Mouse (Mus musculus) spleen, embryonic (tissue): Measurements from ENCODE around the gene Nsmce4a.

Experiments used
- CTCF ChIA-PET: fragments of 350-600 bp; sonication (Branson Sonifier 250); formaldehyde crosslinking; loops from one replicate; lab custom pipeline; 2022; lab: Charles Lee

Nsmce4a gene

GRCm38 (mm10) chr7:130540176-130540575, 32.7 kb downstream of the Nsmce4a start:
- CTCF ChIA-PET, result no interaction called here

- CTCF ChIA-PET, result no interaction called here
Measured at GRCm38 (mm10) chr7:130537068-130537467, 35.9 kb downstream of the Nsmce4a start.

DNA sequence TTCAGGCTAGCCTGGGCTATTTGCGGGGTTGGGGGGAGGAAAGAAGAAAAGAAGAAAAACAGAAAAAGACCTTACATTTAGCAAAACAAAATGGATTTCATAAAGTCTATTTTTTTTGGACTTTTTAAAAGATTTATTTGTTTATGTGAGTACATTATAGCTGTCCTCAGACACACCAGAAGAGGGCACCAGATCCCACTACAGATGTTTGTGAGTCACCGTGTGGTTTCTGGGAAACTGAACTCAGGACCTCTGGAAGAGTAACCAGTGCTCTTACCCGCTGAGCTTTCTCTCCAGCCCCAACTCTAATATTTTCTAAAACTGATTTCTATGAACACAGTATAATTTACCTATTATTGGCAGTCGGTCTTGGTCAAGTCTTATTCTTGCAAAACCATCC, 37.7 kb downstream of the Nsmce4a start:
- CTCF ChIA-PET, result no interaction called here

GRCm38 (mm10) chr7:130533316-130534260, 39.3 kb downstream of the Nsmce4a start:
- CTCF ChIA-PET, result interaction anchor here (0.6 to 0.7 kb wide), 5 partner anchors 8 to 977 kb away, joined by 3 to 6 read pairs (median 3); no protein-coding TSS in a partner anchor

DNA sequence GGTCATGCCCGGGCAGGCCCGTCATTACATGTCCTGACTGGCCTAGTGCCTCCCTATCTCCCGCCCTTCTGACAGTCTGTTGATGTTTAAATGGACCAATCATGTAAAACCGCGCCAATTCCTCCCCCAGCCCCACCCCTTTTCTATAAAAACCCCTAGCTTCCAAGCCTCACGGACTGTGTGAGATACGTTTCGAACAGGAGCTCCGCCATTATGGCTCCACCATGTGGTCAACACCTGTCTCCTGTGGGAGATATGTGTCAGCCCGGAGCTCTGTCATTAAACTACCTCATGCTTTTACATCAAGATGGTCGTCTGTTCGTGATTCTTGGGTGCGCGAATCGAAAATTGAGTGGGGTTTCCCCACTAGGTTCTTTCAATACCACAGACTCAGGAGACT, 41.8 kb downstream of the Nsmce4a start:
- CTCF ChIA-PET, result interaction anchor here (0.6 kb wide), 1 partner anchor 46 kb away, joined by 19 read pairs; no protein-coding TSS in a partner anchor

DNA sequence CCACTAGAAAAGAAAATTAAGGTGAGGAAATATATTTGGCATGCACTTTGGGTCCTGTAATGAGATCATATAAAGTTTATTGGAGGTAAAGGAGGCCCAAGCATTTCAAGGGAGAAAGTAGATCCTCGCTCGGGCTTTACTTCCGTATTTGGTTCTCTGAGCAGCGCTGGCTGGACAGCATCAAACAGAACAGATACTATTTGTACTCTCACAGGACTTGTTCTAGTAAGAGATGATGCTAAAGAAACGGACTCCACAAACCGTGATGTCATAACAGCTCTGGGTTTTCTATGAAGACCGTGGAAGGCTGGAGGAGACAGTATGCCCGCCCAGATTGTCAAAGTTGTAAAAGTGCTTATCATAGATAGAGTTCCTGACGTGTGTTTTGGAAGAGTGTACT, 45.6 kb downstream of the Nsmce4a start:
- CTCF ChIA-PET, result no interaction called here

DNA sequence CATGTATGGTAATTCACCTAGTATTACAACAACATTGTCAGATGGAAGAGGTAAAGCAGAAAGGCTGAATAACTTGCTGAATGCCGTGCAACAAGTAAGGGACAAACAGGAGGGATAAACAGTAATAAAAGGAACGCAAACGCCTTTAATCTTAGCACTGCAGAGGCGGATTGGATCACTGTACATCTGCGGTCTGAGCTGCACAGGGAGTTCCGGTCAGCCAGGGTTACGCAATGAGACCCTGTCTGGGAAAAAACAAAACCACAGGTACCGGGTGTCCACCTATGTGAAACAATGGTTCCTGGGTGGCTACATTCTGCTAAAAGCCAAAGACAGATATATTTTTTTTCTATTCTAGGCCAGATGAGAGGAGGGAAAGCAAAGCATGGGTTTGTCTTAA, 49.5 kb downstream of the Nsmce4a start:
- CTCF ChIA-PET, result no interaction called here

DNA sequence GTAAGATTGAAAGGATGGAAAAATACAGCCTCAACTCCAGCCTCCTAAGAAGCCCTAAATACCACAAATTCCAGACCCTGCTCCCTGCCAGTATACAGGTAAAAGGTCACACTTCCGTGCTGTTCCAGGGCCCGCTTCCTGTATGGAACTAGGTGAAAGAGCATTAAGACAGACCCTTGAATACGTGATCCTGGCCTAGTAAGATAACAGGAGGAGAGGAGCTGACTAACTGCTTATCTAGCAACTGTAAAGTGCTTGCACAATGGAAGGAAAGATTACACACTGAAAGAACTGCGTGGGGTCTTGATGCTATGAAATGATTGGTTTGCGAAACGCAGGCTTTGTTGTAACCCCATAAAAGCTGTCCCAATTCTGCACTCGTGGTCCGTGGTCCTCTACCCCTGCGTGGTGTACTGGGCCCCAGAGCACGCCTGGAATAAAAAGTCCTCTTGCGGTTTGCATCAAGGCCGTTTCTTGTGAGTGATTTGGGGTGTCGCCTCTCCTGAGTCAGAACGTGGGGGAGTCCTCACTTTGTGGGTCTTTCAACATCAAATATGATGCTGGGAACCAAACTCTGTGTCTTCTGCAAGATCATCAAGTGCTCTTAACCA, 52.0 kb downstream of the Nsmce4a start:
- CTCF ChIA-PET, result no interaction called here

GRCm38 (mm10) chr7:130520049-130520425, 52.9 kb downstream of the Nsmce4a start, which contains the start of gene Ate1:
Gene Ate1, minus strand, starts transcription at chr7:130520369.
- CTCF ChIA-PET, result no interaction called here

DNA sequence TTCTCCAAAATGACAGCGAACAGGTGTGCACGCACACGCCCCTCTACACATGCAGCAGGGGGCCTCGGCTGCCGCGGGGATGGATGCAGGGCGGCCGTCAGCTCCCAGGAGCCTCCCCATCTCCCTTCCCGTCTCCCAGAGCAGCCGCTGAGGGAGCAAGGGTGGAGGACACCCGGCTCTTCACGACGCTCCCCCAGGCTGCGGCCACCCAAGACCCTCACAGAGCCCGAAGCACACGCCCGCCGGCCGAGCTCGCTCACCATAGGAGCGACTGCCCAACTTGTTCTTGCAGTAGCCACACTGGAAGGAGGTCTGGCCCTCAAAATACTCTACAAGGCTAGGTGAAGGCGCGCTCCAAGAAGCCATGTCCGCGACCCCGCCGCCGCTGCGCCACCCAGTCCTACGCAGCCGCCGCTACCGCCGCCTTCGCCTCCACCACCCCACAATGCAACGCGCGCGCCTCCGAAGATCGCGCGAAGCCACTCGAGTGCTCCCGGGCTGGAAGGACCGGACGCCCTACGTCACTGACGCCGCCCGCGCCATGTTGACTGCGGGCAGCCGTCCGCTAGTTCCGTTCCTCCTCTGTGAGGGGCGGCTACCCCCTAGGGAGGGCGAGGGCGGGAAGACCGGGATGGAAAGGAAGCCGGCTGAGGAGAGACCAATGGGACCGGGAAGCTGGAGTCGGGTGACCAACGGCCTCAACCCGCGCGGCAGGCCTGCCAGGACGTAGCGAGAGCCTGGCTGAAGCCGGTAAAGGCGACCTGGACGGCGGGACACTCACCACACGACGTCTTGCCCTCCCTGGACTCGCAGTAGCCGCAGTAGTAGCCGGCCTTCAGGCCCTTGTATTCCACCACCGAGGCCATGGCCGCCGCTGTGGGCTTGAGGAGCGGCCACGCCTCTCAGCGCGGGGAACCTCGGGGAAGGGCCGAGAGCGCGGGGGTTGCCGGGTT, 53.5 kb downstream of the Nsmce4a start:
- CTCF ChIA-PET, result interaction anchor here (0.6 kb wide), 1 partner anchor 39 kb away, joined by 3 read pairs; no protein-coding TSS in a partner anchor

- CTCF ChIA-PET, result no interaction called here
Measured at GRCm38 (mm10) chr7:130518213-130519095, 54.5 kb downstream of the Nsmce4a start.

- CTCF ChIA-PET, result no interaction called here
Measured at GRCm38 (mm10) chr7:130510243-130510642, 62.7 kb downstream of the Nsmce4a start.

DNA sequence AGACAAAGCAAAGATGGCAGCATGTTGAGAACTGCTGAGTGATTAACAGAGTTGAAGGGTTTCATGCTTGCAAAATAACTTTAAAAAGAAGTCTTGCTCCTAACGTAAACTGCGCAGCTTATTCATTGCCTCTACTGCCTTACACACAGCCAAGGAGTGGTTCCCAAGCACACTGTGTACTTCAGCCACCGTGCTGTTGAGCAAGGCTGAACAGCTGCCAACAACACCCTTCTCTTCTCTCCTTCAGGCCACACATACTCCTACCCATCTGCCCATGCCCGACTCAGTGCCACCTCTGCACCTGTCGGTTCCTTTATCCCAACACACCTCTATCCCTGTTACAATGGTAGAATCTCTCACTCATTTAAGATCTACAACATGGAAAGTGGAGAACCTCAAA, 69.9 kb downstream of the Nsmce4a start:
- CTCF ChIA-PET, result interaction anchor here (0.6 kb wide), 1 partner anchor 48 kb away, joined by 3 read pairs; no protein-coding TSS in a partner anchor

DNA sequence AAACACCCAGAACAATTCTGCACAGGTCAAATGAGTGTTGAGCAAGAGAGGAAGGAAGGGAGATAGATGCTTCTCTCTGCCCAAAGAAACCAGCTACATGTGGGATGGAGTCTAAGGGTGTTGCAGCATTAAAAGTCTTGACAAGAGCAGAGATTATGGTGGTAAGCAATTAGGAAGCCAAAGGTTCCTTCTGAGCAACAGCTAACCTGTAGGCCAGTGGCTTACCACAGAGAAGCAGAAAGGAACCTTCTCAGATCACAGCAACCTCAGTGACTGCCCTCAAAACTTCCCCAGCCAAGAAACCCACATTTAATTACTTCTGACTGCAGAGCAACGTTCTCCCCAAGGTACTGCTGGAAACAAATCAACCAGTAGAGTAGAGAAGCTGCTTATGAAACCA, 71.4 kb downstream of the Nsmce4a start:
- CTCF ChIA-PET, result interaction anchor here (0.8 kb wide), 1 partner anchor 12 kb away, joined by 3 read pairs; no protein-coding TSS in a partner anchor

GRCm38 (mm10) chr7:130493346-130493745, 79.6 kb downstream of the Nsmce4a start:
- CTCF ChIA-PET, result no interaction called here

DNA sequence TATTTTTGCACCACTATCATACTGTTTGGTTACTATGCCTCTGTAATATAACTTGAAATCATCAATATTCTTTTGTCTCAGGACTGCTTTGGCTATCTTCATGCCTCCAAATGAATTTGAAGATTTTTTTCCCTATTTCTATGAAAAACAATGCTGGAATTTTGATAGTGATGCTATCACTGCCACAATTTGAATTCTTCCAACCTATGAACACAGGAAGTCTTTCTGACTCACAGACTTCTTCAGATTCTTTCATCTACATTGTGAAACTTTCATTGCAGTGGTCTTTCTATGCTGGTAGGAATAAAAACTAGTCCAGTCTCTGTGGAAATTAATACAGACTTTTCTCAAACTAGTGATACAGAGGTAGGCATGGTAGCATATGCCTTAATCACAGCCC, 80.9 kb downstream of the Nsmce4a start:
- CTCF ChIA-PET, result interaction anchor here (0.6 kb wide), 1 partner anchor 1028 kb away, joined by 15 read pairs; no protein-coding TSS in a partner anchor
